Mouse (Mus musculus): ENCODE results near the gene Gm26566. TPM values are rescaled to one million over a fixed set of nuclear protein-coding genes. Genes with fewer than 3 reads are reported as not detected.

Gm26566 gene
- 1.8 and 2.6 TPM in 2 replicates for polyA plus RNA-seq (2021; fragmentation: Nextera tagmentation)
- long read RNA-seq, experiment 1, result 0 reads
- long read RNA-seq, experiment 2, result 0 reads

GRCm38 (mm10) chr4:88721791-88722721, at the start of gene Gm26566, which contains the start of gene Klhl9:
Gene Gm26566, plus strand, starts transcription at chr4:88721805.
Gene Klhl9, minus strand, starts transcription at chr4:88722465.

DNA sequence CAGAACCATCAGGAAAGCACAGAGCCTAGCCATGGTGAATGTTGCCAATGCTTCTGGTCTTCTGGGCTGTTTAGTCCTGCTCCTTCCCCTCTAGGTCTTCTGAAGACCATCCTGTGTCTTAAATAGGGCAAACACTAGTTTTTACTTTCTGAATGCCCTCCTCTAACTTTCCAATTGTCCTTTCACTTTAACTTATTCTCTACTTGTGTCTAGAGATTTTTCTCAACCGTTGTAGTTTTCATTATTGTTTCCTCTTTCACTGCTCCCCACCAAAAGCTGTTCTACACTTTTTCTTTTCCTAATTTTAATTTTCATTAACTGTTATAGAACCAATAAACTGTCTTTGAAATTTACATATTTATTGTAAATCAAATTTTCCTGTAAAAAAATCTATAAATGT, 44.8 kb upstream of the Gm26566 start, which contains the start of gene Ifna16:
Gene Ifna16, minus strand, starts transcription at position 101 of the 400 bp plus-strand sequence.

GRCm38 (mm10) chr4:88683812-88684211, 37.8 kb upstream of the Gm26566 start, which contains the start of gene Ifna2:
Gene Ifna2, minus strand, starts transcription at chr4:88683912.

GRCm38 (mm10) chr4:88691259-88691658, 30.3 kb upstream of the Gm26566 start, which contains the start of gene Ifnab:
Gene Ifnab, minus strand, starts transcription at chr4:88691359.

DNA sequence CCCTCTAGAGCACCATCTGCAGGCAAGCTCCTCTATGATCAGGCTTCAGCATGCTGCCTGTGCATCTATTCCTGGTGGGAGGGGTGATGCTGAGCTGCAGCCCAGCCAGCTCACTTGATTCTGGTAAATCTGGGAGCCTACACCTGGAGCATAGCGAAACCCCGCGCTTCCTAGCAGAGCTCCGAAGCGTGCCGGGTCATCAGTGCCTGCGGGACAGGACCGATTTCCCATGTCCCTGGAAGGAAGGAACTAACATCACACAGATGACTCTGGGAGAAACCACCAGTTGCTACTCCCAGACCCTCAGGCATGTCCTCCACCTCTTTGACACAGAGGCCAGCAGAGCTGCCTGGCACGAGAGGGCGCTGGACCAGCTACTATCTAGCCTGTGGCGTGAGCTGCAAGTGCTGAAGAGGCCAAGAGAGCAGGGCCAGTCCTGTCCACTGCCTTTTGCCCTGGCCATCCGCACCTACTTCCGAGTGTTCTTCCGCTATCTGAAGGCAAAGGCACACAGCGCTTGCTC, 33.3 kb downstream of the Gm26566 start, which contains the start of gene Gm13271:
Gene Gm13271, plus strand, starts transcription at position 51 of the 523 bp plus-strand sequence.

DNA sequence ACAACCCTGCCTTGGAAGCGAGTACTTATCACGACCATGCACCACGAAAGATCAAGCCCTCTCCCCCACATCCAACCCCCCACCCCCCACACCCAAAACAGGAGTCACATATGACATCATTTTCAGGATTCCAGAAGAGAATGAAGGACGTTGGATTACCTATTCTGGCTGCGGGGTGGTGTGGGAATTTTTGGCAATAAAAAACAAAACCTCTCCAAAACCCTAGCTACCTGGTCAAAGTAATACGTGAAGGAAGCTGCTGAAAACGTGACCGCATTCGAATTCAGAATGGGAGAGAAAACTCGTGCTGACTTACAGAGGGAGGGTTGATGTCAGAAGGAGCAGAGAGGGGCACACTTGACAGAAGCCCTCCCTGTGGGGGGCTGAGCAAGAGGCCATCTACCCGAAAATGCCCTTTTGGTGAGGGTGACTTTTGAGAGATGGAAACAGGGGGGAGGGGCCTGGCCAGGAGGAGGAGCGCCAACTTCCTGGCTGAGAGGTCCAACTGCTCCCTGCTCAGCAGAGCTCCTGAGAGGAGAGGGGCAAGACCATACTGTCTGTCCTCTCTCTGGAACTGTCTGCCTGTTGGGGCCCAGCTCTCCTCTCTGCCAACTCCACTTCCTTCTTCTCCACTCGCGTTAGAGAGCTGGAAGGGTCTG, 38.1 kb downstream of the Gm26566 start, which contains the start of gene Gm13283:
Gene Gm13283, plus strand, starts transcription at position 510 of the 659 bp plus-strand sequence.

Other genes starting within 250 kb of the Gm26566 start
- not detected in 2 replicates for gene Ifnb1, start 199.0 kb upstream of the Gm26566 start, polyA plus RNA-seq (2021; fragmentation: Nextera tagmentation)
- gene Ifna15, start 163.6 kb upstream of the Gm26566 start, polyA plus RNA-seq (2021; fragmentation: Nextera tagmentation), result not detected in 2 replicates
- not detected in 2 replicates for gene Ifna14, start 150.0 kb upstream of the Gm26566 start, polyA plus RNA-seq (2021; fragmentation: Nextera tagmentation)
- gene Ifna9, start 129.4 kb upstream of the Gm26566 start, polyA plus RNA-seq (2021; fragmentation: Nextera tagmentation), result not detected in 2 replicates
- not detected in 2 replicates for gene Ifna12, start 118.4 kb upstream of the Gm26566 start, polyA plus RNA-seq (2021; fragmentation: Nextera tagmentation)
- not detected in 2 replicates for gene C87499, start 87.4 kb upstream of the Gm26566 start, polyA plus RNA-seq (2021; fragmentation: Nextera tagmentation)
- not detected in 2 replicates for gene Ifna13, start 77.3 kb upstream of the Gm26566 start, polyA plus RNA-seq (2021; fragmentation: Nextera tagmentation)
- not detected in 2 replicates for gene Ifna16, start 44.9 kb upstream of the Gm26566 start, polyA plus RNA-seq (2021; fragmentation: Nextera tagmentation)
- gene Ifna2, start 37.9 kb upstream of the Gm26566 start, polyA plus RNA-seq (2021; fragmentation: Nextera tagmentation), result not detected in 2 replicates
- gene Ifnab, start 30.4 kb upstream of the Gm26566 start, polyA plus RNA-seq (2021; fragmentation: Nextera tagmentation), result not detected in 2 replicates
- 60.6 and 82.7 TPM in 2 replicates for gene Klhl9, start 660 bp downstream of the Gm26566 start, polyA plus RNA-seq (2021; fragmentation: Nextera tagmentation)
- gene Gm13271, start 33.1 kb downstream of the Gm26566 start, polyA plus RNA-seq (2021; fragmentation: Nextera tagmentation), result not detected in 2 replicates
- not detected in 2 replicates for gene Gm13283, start 38.3 kb downstream of the Gm26566 start, polyA plus RNA-seq (2021; fragmentation: Nextera tagmentation)
- not detected in 2 replicates for gene Gm13290, start 52.0 kb downstream of the Gm26566 start, polyA plus RNA-seq (2021; fragmentation: Nextera tagmentation)
- gene Gm13289, start 55.1 kb downstream of the Gm26566 start, polyA plus RNA-seq (2021; fragmentation: Nextera tagmentation), result not detected in 2 replicates
- gene Gm13272, start 58.0 kb downstream of the Gm26566 start, polyA plus RNA-seq (2021; fragmentation: Nextera tagmentation), result not detected in 2 replicates
- not detected in 2 replicates for gene Ifnz, start 60.3 kb downstream of the Gm26566 start, polyA plus RNA-seq (2021; fragmentation: Nextera tagmentation)
- gene Gm13276, start 63.9 kb downstream of the Gm26566 start, polyA plus RNA-seq (2021; fragmentation: Nextera tagmentation), result not detected in 2 replicates
- gene Gm13277, start 66.8 kb downstream of the Gm26566 start, polyA plus RNA-seq (2021; fragmentation: Nextera tagmentation), result not detected in 2 replicates
- not detected in 2 replicates for gene Gm13278, start 69.7 kb downstream of the Gm26566 start, polyA plus RNA-seq (2021; fragmentation: Nextera tagmentation)
- not detected in 2 replicates for gene Gm13275, start 72.7 kb downstream of the Gm26566 start, polyA plus RNA-seq (2021; fragmentation: Nextera tagmentation)
- gene Gm13279, start 75.6 kb downstream of the Gm26566 start, polyA plus RNA-seq (2021; fragmentation: Nextera tagmentation), result not detected in 2 replicates
- gene Gm13285, start 77.9 kb downstream of the Gm26566 start, polyA plus RNA-seq (2021; fragmentation: Nextera tagmentation), result not detected in 2 replicates
- not detected in 2 replicates for gene Gm13287, start 81.4 kb downstream of the Gm26566 start, polyA plus RNA-seq (2021; fragmentation: Nextera tagmentation)
- not detected in 2 replicates for gene Gm13288, start 83.7 kb downstream of the Gm26566 start, polyA plus RNA-seq (2021; fragmentation: Nextera tagmentation)
- not detected in 2 replicates for gene Ifna7, start 94.4 kb downstream of the Gm26566 start, polyA plus RNA-seq (2021; fragmentation: Nextera tagmentation)
- gene Ifna11, start 98.2 kb downstream of the Gm26566 start, polyA plus RNA-seq (2021; fragmentation: Nextera tagmentation), result not detected in 2 replicates
- gene Ifna6, start 105.6 kb downstream of the Gm26566 start, polyA plus RNA-seq (2021; fragmentation: Nextera tagmentation), result not detected in 2 replicates
- not detected in 2 replicates for gene Ifna5, start 113.7 kb downstream of the Gm26566 start, polyA plus RNA-seq (2021; fragmentation: Nextera tagmentation)
- gene Ifna4, start 120.1 kb downstream of the Gm26566 start, polyA plus RNA-seq (2021; fragmentation: Nextera tagmentation), result not detected in 2 replicates
- not detected in 2 replicates for gene Ifna1, start 128.3 kb downstream of the Gm26566 start, polyA plus RNA-seq (2021; fragmentation: Nextera tagmentation)
- not detected in 2 replicates for gene Ifne, start 158.4 kb downstream of the Gm26566 start, polyA plus RNA-seq (2021; fragmentation: Nextera tagmentation)